Comparison of ENCODE assay signal across 8 mouse cellular contexts in genomic region chr6:115773966-115774413, GRCm38 (mm10). TPM values are rescaled to one million over a fixed set of nuclear protein-coding genes. Genes with fewer than 3 reads are reported as not detected.
DNase-seq lines count a peak whose midpoint lies in the region; ATAC-seq and TF ChIP-seq lines count a peak whose summit lies in the region.

No protein-coding gene starts in this region.

- peak overlapping the region; percentile 46 for H3K9ac ChIP-seq in forebrain, embryonic 15.5 days (replicated peaks)
- peak overlapping the region; percentile 40 for H3K9ac ChIP-seq in kidney, embryonic 16.5 days (replicated peaks; ENCODE audit: low read length)

- H3K36me3 ChIP-seq in forebrain, embryonic 15.5 days, result peaks cover 3% of the 10 kb centered on the region; the same call in 1 of the 2 replicates
- H3K36me3 ChIP-seq in kidney, embryonic 16.5 days (ENCODE audit: insufficient read depth, low read length), result no peaks in the 10 kb centered on the region
- H3K36me3 ChIP-seq in midbrain, embryonic 10.5 days, result peaks cover 23% of the 10 kb centered on the region

- TF ChIP-seq CTCF in layer of hippocampus, adult 2 months (conservative IDR thresholded peaks at IDR 0.05), result no peak

- no peak overlapping the region for H3K27ac ChIP-seq in layer of hippocampus, adult 2 months
- peak overlapping the region; percentile 58 for H3K27ac ChIP-seq in forebrain, embryonic 15.5 days (replicated peaks)
- H3K27ac ChIP-seq in kidney, embryonic 16.5 days (ENCODE audit: low read length), result no peak overlapping the region
- H3K27ac ChIP-seq in midbrain, embryonic 10.5 days (replicated peaks), result peak overlapping the region; percentile 98

- H3K4me3 ChIP-seq in layer of hippocampus, adult 2 months, result peak overlapping the region; percentile 50
- peak overlapping the region; percentile 87 for H3K4me3 ChIP-seq in forebrain, embryonic 15.5 days
- H3K4me3 ChIP-seq in kidney, embryonic 16.5 days (ENCODE audit: low read length), result peak overlapping the region; percentile 88
- peak overlapping the region; percentile 91 for H3K4me3 ChIP-seq in midbrain, embryonic 10.5 days

- H3K4me1 ChIP-seq in forebrain, embryonic 15.5 days, result peaks cover 30% of the 10 kb centered on the region
- H3K4me1 ChIP-seq in kidney, embryonic 16.5 days (ENCODE audit: insufficient read depth, low read length), result peaks cover 25% of the 10 kb centered on the region
- H3K4me1 ChIP-seq in midbrain, embryonic 10.5 days, result peaks cover 31% of the 10 kb centered on the region

- H3K4me2 ChIP-seq in forebrain, embryonic 15.5 days (replicated peaks), result peak overlapping the region; percentile 66
- H3K4me2 ChIP-seq in kidney, embryonic 16.5 days (replicated peaks; ENCODE audit: low read depth, low read length), result peak overlapping the region; percentile 66

- DNase-seq in layer of hippocampus, adult 2 months (ENCODE audit: low spot score in 2 of 2), result no peak
- DNase-seq in layer of hippocampus, adult 8-10 months (ENCODE audit: low spot score in 2 of 2), result no peak
- peak; percentile 55 for DNase-seq in adrenal gland, postnatal 14 days
- peak; percentile 81 for DNase-seq in midbrain, embryonic 10.5 days (ENCODE audit: low spot score)
- DNase-seq in thymus, postnatal 0 days (ENCODE audit: low spot score), result peak; percentile 46
- DNase-seq in left cerebral cortex, adult 18-20 months (ENCODE audit: low spot score in 2 of 2), result no peak

- 0% methylated on average over 14 of the region's 14 CpGs for WGBS in forebrain, embryonic 15.5 days
- 1% methylated on average over 13 of the region's 14 CpGs for WGBS in kidney, embryonic 16.5 days
- under 1% methylated on average over 14 of the region's 14 CpGs for WGBS in midbrain, embryonic 10.5 days

- ATAC-seq in forebrain, embryonic 15.5 days (replicated peaks), result peak; percentile 87
- peak; percentile 80; the same call in 1 of the 2 replicates for ATAC-seq in kidney, embryonic 16.5 days (ENCODE audit: low FRiP score, low TSS enrichment)

- no peaks in the 10 kb centered on the region for H3K27me3 ChIP-seq in forebrain, embryonic 15.5 days
- H3K27me3 ChIP-seq in kidney, embryonic 16.5 days (ENCODE audit: insufficient read depth, low read length), result no peaks in the 10 kb centered on the region
- H3K27me3 ChIP-seq in midbrain, embryonic 10.5 days (ENCODE audit: low read depth, poor library complexity, severe bottlenecking), result no peaks in the 10 kb centered on the region

- H3K9me3 ChIP-seq in forebrain, embryonic 15.5 days, result no peaks in the 10 kb centered on the region
- H3K9me3 ChIP-seq in kidney, embryonic 16.5 days (ENCODE audit: low read length), result peaks cover 3% of the 10 kb centered on the region; the same call in 1 of the 2 replicates
- 0 out of 2 replicates have a peak, but pooled peaks cover 4% of the 10 kb centered on the region for H3K9me3 ChIP-seq in midbrain, embryonic 10.5 days (replicated peaks)

RNA-seq across cellular contexts. Expression of gene Cand2, which starts 0.3 kb away (rescaled TPM):
- total RNA-seq in layer of hippocampus, adult 2 months (2021), result 1 to 10 TPM; 3.2 to 4.0 TPM
- 1 to 10 TPM; 2.5 to 4.7 (median 3.4) TPM for total RNA-seq in layer of hippocampus, adult 8-10 months (2022)
- total RNA-seq in adrenal gland, postnatal 14 days (2021), result 8.7 and 9.1 TPM in 2 replicates
- 17.1 and 19.5 TPM in 2 replicates for polyA plus RNA-seq in forebrain, embryonic 15.5 days (2015; fragmentation: Nextera tagmentation; extraction: Ambion mirVana)
- polyA plus RNA-seq in kidney, embryonic 16.5 days (2015; fragmentation: Nextera tagmentation; extraction: Ambion mirVana), result 36.8 and 40.1 TPM in 2 replicates
- polyA plus RNA-seq in midbrain, embryonic 10.5 days (2016; fragmentation: Nextera tagmentation; extraction: Ambion mirVana), result 56.3 and 57.3 TPM in 2 replicates
- 4.5 and 5.3 TPM in 2 replicates for polyA plus RNA-seq in thymus, postnatal 0 days (2015; fragmentation: Nextera tagmentation; extraction: Ambion mirVana)
- 1 to 10 TPM; 2.0 to 2.4 TPM for total RNA-seq in left cerebral cortex, adult 18-20 months (2021)

RNA-seq across cellular contexts. Expression of gene Tmem40, which starts 11.8 kb away (rescaled TPM):
- under 1 TPM; 0.42 to 0.44 TPM for total RNA-seq in layer of hippocampus, adult 2 months (2021)
- total RNA-seq in layer of hippocampus, adult 8-10 months (2022), result under 1 TPM in 3 of 4 experiments, not detected in 1; 0.55 to 0.62 (median 0.59) TPM
- 0.37 and 0.49 TPM in 2 replicates for total RNA-seq in adrenal gland, postnatal 14 days (2021)
- 0.40 and 0.75 TPM in 2 replicates for polyA plus RNA-seq in forebrain, embryonic 15.5 days (2015; fragmentation: Nextera tagmentation; extraction: Ambion mirVana)
- polyA plus RNA-seq in kidney, embryonic 16.5 days (2015; fragmentation: Nextera tagmentation; extraction: Ambion mirVana), result 0.86 and 2.1 TPM in 2 replicates
- 1.6 and 1.9 TPM in 2 replicates for polyA plus RNA-seq in midbrain, embryonic 10.5 days (2016; fragmentation: Nextera tagmentation; extraction: Ambion mirVana)
- 1.4 and 2.2 TPM in 2 replicates for polyA plus RNA-seq in thymus, postnatal 0 days (2015; fragmentation: Nextera tagmentation; extraction: Ambion mirVana)
- 1 to 10 TPM in 1 of 2 experiments, under 1 TPM in 1; 0.56 to 4.8 TPM for total RNA-seq in left cerebral cortex, adult 18-20 months (2021)

RNA-seq across cellular contexts. Expression of gene Rpl32, which starts 34.6 kb away (rescaled TPM):
- 100 to 1,000 TPM; 488 to 493 TPM for total RNA-seq in layer of hippocampus, adult 2 months (2021)
- 100 to 1,000 TPM; 486 to 663 (median 564) TPM for total RNA-seq in layer of hippocampus, adult 8-10 months (2022)
- total RNA-seq in adrenal gland, postnatal 14 days (2021), result 1,105 and 1,295 TPM in 2 replicates
- polyA plus RNA-seq in forebrain, embryonic 15.5 days (2015; fragmentation: Nextera tagmentation; extraction: Ambion mirVana), result 1,339 and 1,342 TPM in 2 replicates
- polyA plus RNA-seq in kidney, embryonic 16.5 days (2015; fragmentation: Nextera tagmentation; extraction: Ambion mirVana), result 1,760 and 1,914 TPM in 2 replicates
- polyA plus RNA-seq in midbrain, embryonic 10.5 days (2016; fragmentation: Nextera tagmentation; extraction: Ambion mirVana), result 1,558 and 1,869 TPM in 2 replicates
- polyA plus RNA-seq in thymus, postnatal 0 days (2015; fragmentation: Nextera tagmentation; extraction: Ambion mirVana), result 3,802 and 3,817 TPM in 2 replicates
- 100 to 1,000 TPM; 512 to 513 TPM for total RNA-seq in left cerebral cortex, adult 18-20 months (2021)

Comparison
In these comparisons a context has a peak if more than half of its experiments do, and no peak if none do; other contexts are left out.
1. DNase-seq: peak in adrenal gland, postnatal 14 days (single experiment), midbrain, embryonic 10.5 days (single experiment) and thymus, postnatal 0 days (single experiment); none in layer of hippocampus, adult 2 months (0 of 2), layer of hippocampus, adult 8-10 months (0 of 2) and left cerebral cortex, adult 18-20 months (0 of 2).
2. H3K27ac ChIP-seq: peak in forebrain, embryonic 15.5 days (single experiment) and midbrain, embryonic 10.5 days (single experiment); none in layer of hippocampus, adult 2 months (single experiment) and kidney, embryonic 16.5 days (single experiment).
3. Peak in every context shown above with its lines, with median percentiles within 50 percentile points of each other: H3K4me3 ChIP-seq.